Comparison of ENCODE assay signal across 9 mouse cellular contexts in genomic region chr11:98497388-98498288, GRCm38 (mm10). TPM values are rescaled to one million over a fixed set of nuclear protein-coding genes. Genes with fewer than 3 reads are reported as not detected.
DNase-seq lines count a peak whose midpoint lies in the region; ATAC-seq lines count a peak whose summit lies in the region.
"Had no signal": no experiment of that assay in that cellular context is flagged by ENCODE, and none has a peak within 500 bp of the region (broad histone marks: within the 10 kb centered on the region; RNA-seq: fewer than 3 reads in every experiment).

No protein-coding gene starts in this region.

- no peak overlapping the region for H3K27ac ChIP-seq in forebrain, embryonic 15.5 days (replicated peaks)
- H3K27ac ChIP-seq: macrophage had no signal

- H3K4me3 ChIP-seq in forebrain, embryonic 15.5 days = no peak overlapping the region

- H3K4me2 ChIP-seq in forebrain, embryonic 15.5 days (replicated peaks) = peak overlapping the region; percentile 10

- 16% methylated on average over 22 of the region's 22 CpGs for WGBS in forebrain, embryonic 15.5 days

- intact Hi-C loops in gastrocnemius, postnatal 36 days (cut with DNase I) = loop anchor here (5.0 kb wide), 1 partner anchor 50 kb away; the partner anchor contains the start of gene Ikzf3

- no peaks in the 10 kb centered on the region for H3K36me3 ChIP-seq in forebrain, embryonic 15.5 days

- ATAC-seq in forebrain, embryonic 15.5 days (replicated peaks) = no peak
- ATAC-seq in cerebellum, adult (ENCODE audit: insufficient number of reproducible peaks, low FRiP score, low TSS enrichment) = no peak

- no peaks in the 10 kb centered on the region for H3K9me3 ChIP-seq in forebrain, embryonic 15.5 days

- H3K4me1 ChIP-seq in forebrain, embryonic 15.5 days = peaks cover 12% of the 10 kb centered on the region; the same call in 1 of the 2 replicates

- no peak overlapping the region for H3K9ac ChIP-seq in forebrain, embryonic 15.5 days (replicated peaks)

- peak; percentile 12 for DNase-seq in gastrocnemius, postnatal 25 days
- DNase-seq in gastrocnemius, postnatal 36 days = no peak
- peak; percentile 81 for DNase-seq in CD4-positive, CD25-positive, alpha-beta regulatory T cell, adult 2 months (ENCODE audit: low read depth, low spot score)
- DNase-seq in naive thymus-derived CD4-positive, alpha-beta T cell, adult 2 months (ENCODE audit: low read depth) = peak; percentile 81
- DNase-seq in cerebellum, postnatal 4 days (ENCODE audit: low spot score in 2 of 2) = no peak
- DNase-seq in gastrocnemius, adult 8-10 months (ENCODE audit: low spot score in 2 of 2) = no peak

- H3K27me3 ChIP-seq in forebrain, embryonic 15.5 days = peaks cover 15% of the 10 kb centered on the region; the same call in 1 of the 2 replicates

RNA-seq across cellular contexts. Expression of gene Ikzf3, which starts 48.2 kb away (rescaled TPM):
- under 1 TPM in 1 of 2 experiments, not detected in 1; 0.15 TPM for total RNA-seq in gastrocnemius, postnatal 25 days (2021)
- 1 to 10 TPM in 1 of 2 experiments, not detected in 1; 1.3 TPM for total RNA-seq in gastrocnemius, postnatal 36 days (2021)
- polyA plus RNA-seq in forebrain, embryonic 15.5 days (2015; fragmentation: Nextera tagmentation; extraction: Ambion mirVana) = 0.10 TPM in 1 of 2 replicates, not detected in the other
- total RNA-seq in gastrocnemius, adult 8-10 months (2022) = not detected

RNA-seq across cellular contexts. Expression of gene Grb7, which starts 51.4 kb away (rescaled TPM):
- total RNA-seq in gastrocnemius, postnatal 25 days (2021) = under 1 TPM in 1 of 2 experiments, not detected in 1; 0.16 TPM
- not detected for total RNA-seq in gastrocnemius, postnatal 36 days (2021)
- 0.42 and 0.61 TPM in 2 replicates for polyA plus RNA-seq in forebrain, embryonic 15.5 days (2015; fragmentation: Nextera tagmentation; extraction: Ambion mirVana)
- under 1 TPM in 2 of 4 experiments, not detected in 2; 0.11 to 0.29 TPM for total RNA-seq in gastrocnemius, adult 8-10 months (2022)

RNA-seq across cellular contexts. Expression of gene Zpbp2, which starts 53.3 kb away (rescaled TPM):
- total RNA-seq in gastrocnemius, postnatal 25 days (2021) = not detected
- total RNA-seq in gastrocnemius, postnatal 36 days (2021) = not detected
- 0.10 TPM in 1 of 2 replicates, not detected in the other for polyA plus RNA-seq in forebrain, embryonic 15.5 days (2015; fragmentation: Nextera tagmentation; extraction: Ambion mirVana)
- total RNA-seq in gastrocnemius, adult 8-10 months (2022) = not detected
- polyA plus RNA-seq: macrophage had no signal

RNA-seq across cellular contexts. Expression of gene Mien1, which starts 58.8 kb away (rescaled TPM):
- total RNA-seq in gastrocnemius, postnatal 25 days (2021) = 10 to 100 TPM; 31.7 to 35.5 TPM
- total RNA-seq in gastrocnemius, postnatal 36 days (2021) = 10 to 100 TPM; 27.2 to 36.5 TPM
- 259 and 263 TPM in 2 replicates for polyA plus RNA-seq in forebrain, embryonic 15.5 days (2015; fragmentation: Nextera tagmentation; extraction: Ambion mirVana)
- total RNA-seq in gastrocnemius, adult 8-10 months (2022) = 10 to 100 TPM; 34.5 to 41.7 (median 37.7) TPM

Comparison
In these comparisons a context has a peak if more than half of its experiments do, and no peak if none do; other contexts are left out.
1. DNase-seq: peak in gastrocnemius, postnatal 25 days (single experiment), CD4-positive, CD25-positive, alpha-beta regulatory T cell, adult 2 months (single experiment) and naive thymus-derived CD4-positive, alpha-beta T cell, adult 2 months (single experiment); none in gastrocnemius, postnatal 36 days (0 of 2), cerebellum, postnatal 4 days (0 of 2) and gastrocnemius, adult 8-10 months (0 of 2).